Mouse (Mus musculus): ENCODE data around the gene Sorbs1.

DNA sequence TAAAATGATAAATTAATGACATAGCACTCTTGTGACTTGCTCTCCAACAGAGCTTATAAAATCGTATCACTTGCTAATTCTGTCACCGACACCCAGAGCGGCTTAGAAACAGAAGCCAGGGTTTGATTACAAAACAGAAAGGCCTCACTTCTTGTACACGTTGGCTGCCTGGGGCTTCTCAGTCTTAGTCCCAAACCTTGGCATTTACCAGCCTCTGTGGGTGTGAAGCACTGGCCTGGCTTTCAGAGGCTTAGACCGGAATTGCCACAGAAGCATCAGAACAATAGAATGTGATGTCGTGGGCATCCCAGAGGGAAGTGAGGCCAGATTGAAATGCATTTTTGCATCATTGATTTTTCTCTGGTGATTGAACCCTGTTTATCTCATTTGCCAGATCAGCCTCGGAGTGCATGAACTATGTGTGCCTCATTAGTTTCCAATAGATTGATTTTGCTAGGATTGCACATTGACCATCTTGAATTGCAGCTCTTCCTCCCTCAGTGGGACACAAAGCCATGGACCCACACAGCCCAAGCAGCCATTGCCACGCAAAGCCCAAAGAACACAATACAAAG, 9.9 kb upstream of the Sorbs1 start:
- TF ChIP-seq CTCF (IDR thresholded peaks at IDR 0.05; ENCODE audit: low read depth) (no peak), EP300 (optimal IDR thresholded peaks at IDR 0.05) (no peak)

Measured in stomach, postnatal 0 days (tissue).